Mouse (Mus musculus) neural tube, embryonic 15.5 days (tissue): ENCODE measurements at regions not wholly inside any gene's neighbourhood (a gene's known extent, or its start where the extent isn't known, plus 50 kb on each side); places are given as distances from the start of the nearest gene placed in this dataset.

Experiments used
- ATAC-seq: fragments of 200-750 bp; cut with Nextera tagmentation; 2 replicates; pipeline ENCODE4 v1.8.0; 2017; ENCODE audit warnings: mild to moderate bottlenecking, moderate TSS enrichment, moderate library complexity; ENCODE audit not compliant: low FRiP score
- H3K27ac ChIP-seq: fragments of 300-500 bp; sonication (generic); replicated peaks from 2 replicates; pipeline ENCODE4 v1.5.1; 2015; ENCODE audit warnings: mild to moderate bottlenecking, inconsistent platforms
- H3K27me3 ChIP-seq: fragments of 300-500 bp; sonication (generic); replicated peaks from 2 replicates; pipeline ENCODE4 v1.6.1; 2015; ENCODE audit warnings: inconsistent platforms
- H3K36me3 ChIP-seq: fragments of 300-500 bp; sonication (generic); 2 replicates; pipeline ENCODE4 v1.6.1; 2015; ENCODE audit warnings: inconsistent platforms
- H3K4me1 ChIP-seq: fragments of 300-500 bp; sonication (generic); 2 replicates; pipeline ENCODE4 v1.6.1; 2015; ENCODE audit warnings: inconsistent platforms
- H3K4me2 ChIP-seq: fragments of 300-500 bp; sonication (generic); 2 replicates; pipeline ENCODE4 v1.6.1; 2015; ENCODE audit warnings: inconsistent platforms, mild to moderate bottlenecking, moderate library complexity
- H3K4me3 ChIP-seq: fragments of 300-500 bp; sonication (generic); replicated peaks from 2 replicates; pipeline ENCODE4 v1.5.1; 2015; ENCODE audit warnings: mild to moderate bottlenecking, inconsistent platforms
- H3K9ac ChIP-seq: fragments of 300-500 bp; sonication (generic); replicated peaks from 2 replicates; pipeline ENCODE4 v1.6.1; 2015; ENCODE audit warnings: mild to moderate bottlenecking, inconsistent platforms
- H3K9me3 ChIP-seq: fragments of 300-500 bp; sonication (generic); replicated peaks from 2 replicates; pipeline ENCODE4 v1.6.1; 2016; ENCODE audit warnings: inconsistent platforms
- WGBS: fragments of 180-500 bp; shearing (Covaris S2); methylation state at CpG from one replicate; pipeline ENCODE4 v1.1.7; 2015; ENCODE audit warnings: mixed read lengths; 5-methylcytosine and 5-hydroxymethylcytosine counted together

GRCm38 (mm10) chr1:16007809-16008208 lies 85.3 kb downstream of the 4930444P10Rik start:
- Histone ChIP-seq H3K36me3 (no peaks in the 10 kb centered on the region), H3K9me3 (no peaks in the 10 kb centered on the region), H3K4me2 (no peak overlapping the region), H3K4me1 (no peaks in the 10 kb centered on the region), H3K9ac (no peak overlapping the region), H3K27me3 (no peaks in the 10 kb centered on the region), H3K4me3 (no peak overlapping the region), H3K27ac (no peak overlapping the region)
- WGBS = 90% methylated on average over 3 of the region's 3 CpGs
- no peak for ATAC-seq

- Histone ChIP-seq H3K36me3 (no peaks in the 10 kb centered on the region), H3K9ac (no peak overlapping the region), H3K27ac (no peak overlapping the region), H3K9me3 (no peaks in the 10 kb centered on the region), H3K4me2 (no peak overlapping the region), H3K27me3 (no peaks in the 10 kb centered on the region), H3K4me1 (no peaks in the 10 kb centered on the region), H3K4me3 (no peak overlapping the region)
- no peak for ATAC-seq
- 79% methylated on average over 2 of the region's 2 CpGs for WGBS
Measured at GRCm38 (mm10) chr1:16006888-16007287, 86.2 kb downstream of the 4930444P10Rik start.

GRCm38 (mm10) chr1:15997135-15997534 lies 96.0 kb downstream of the 4930444P10Rik start:
- no peaks in the 10 kb centered on the region for H3K4me1 ChIP-seq
- no peak overlapping the region for H3K27ac ChIP-seq
- no peaks in the 10 kb centered on the region for H3K27me3 ChIP-seq
- WGBS = 85% methylated on average over 5 of the region's 5 CpGs
- no peak overlapping the region for H3K4me2 ChIP-seq
- no peak for ATAC-seq
- no peaks in the 10 kb centered on the region for H3K36me3 ChIP-seq
- H3K9me3 ChIP-seq = no peaks in the 10 kb centered on the region
- H3K9ac ChIP-seq = no peak overlapping the region
- no peak overlapping the region for H3K4me3 ChIP-seq

GRCm38 (mm10) chr1:15996341-15996740 lies 96.8 kb downstream of the 4930444P10Rik start:
- Histone ChIP-seq H3K9ac (no peak overlapping the region), H3K27ac (no peak overlapping the region), H3K4me3 (no peak overlapping the region), H3K4me2 (no peak overlapping the region), H3K4me1 (no peaks in the 10 kb centered on the region), H3K27me3 (no peaks in the 10 kb centered on the region), H3K36me3 (no peaks in the 10 kb centered on the region), H3K9me3 (no peaks in the 10 kb centered on the region)
- ATAC-seq = no peak
- WGBS = 77% methylated on average over 2 of the region's 2 CpGs

GRCm38 (mm10) chr1:15993561-15994410 lies 99.3 kb downstream of the 4930444P10Rik start:
- Histone ChIP-seq H3K4me1 (no peaks in the 10 kb centered on the region), H3K27ac (no peak overlapping the region), H3K9me3 (no peaks in the 10 kb centered on the region), H3K9ac (no peak overlapping the region), H3K36me3 (no peaks in the 10 kb centered on the region), H3K27me3 (no peaks in the 10 kb centered on the region), H3K4me3 (no peak overlapping the region), H3K4me2 (no peak overlapping the region)
- WGBS = 45% methylated on average over 4 of the region's 4 CpGs
- ATAC-seq = peak; percentile 77

- Histone ChIP-seq H3K4me2 (no peak overlapping the region), H3K27ac (no peak overlapping the region), H3K4me3 (no peak overlapping the region), H3K4me1 (no peaks in the 10 kb centered on the region), H3K27me3 (no peaks in the 10 kb centered on the region), H3K36me3 (no peaks in the 10 kb centered on the region), H3K9me3 (no peaks in the 10 kb centered on the region), H3K9ac (no peak overlapping the region)
- no peak for ATAC-seq
- 60% methylated on average over 2 of the region's 2 CpGs for WGBS
Measured at GRCm38 (mm10) chr1:15990982-15991381, 102.1 kb downstream of the 4930444P10Rik start.

GRCm38 (mm10) chr1:15985579-15985978 lies 107.5 kb downstream of the 4930444P10Rik start:
- Histone ChIP-seq H3K27me3 (no peaks in the 10 kb centered on the region), H3K36me3 (no peaks in the 10 kb centered on the region), H3K4me3 (no peak overlapping the region), H3K9me3 (no peaks in the 10 kb centered on the region), H3K4me1 (no peaks in the 10 kb centered on the region), H3K4me2 (no peak overlapping the region), H3K27ac (no peak overlapping the region), H3K9ac (no peak overlapping the region)
- WGBS = 76% methylated on average over 3 of the region's 3 CpGs
- no peak for ATAC-seq

- no peaks in the 10 kb centered on the region for H3K27me3 ChIP-seq
- no peak overlapping the region for H3K4me3 ChIP-seq
- H3K9ac ChIP-seq = no peak overlapping the region
- peak; percentile 38; the same call in 1 of the 2 replicates for ATAC-seq
- H3K4me2 ChIP-seq = no peak overlapping the region
- H3K4me1 ChIP-seq = no peaks in the 10 kb centered on the region
- no peaks in the 10 kb centered on the region for H3K9me3 ChIP-seq
- no peaks in the 10 kb centered on the region for H3K36me3 ChIP-seq
- H3K27ac ChIP-seq = no peak overlapping the region
Measured at GRCm38 (mm10) chr1:15979333-15979732, 113.8 kb downstream of the 4930444P10Rik start.

- ATAC-seq = no peak
- 88% methylated on average over 2 of the region's 2 CpGs for WGBS
- no peaks in the 10 kb centered on the region for H3K36me3 ChIP-seq
- H3K4me1 ChIP-seq = no peaks in the 10 kb centered on the region
- H3K27me3 ChIP-seq = no peaks in the 10 kb centered on the region
- no peak overlapping the region for H3K4me2 ChIP-seq
- H3K27ac ChIP-seq = no peak overlapping the region
- no peak overlapping the region for H3K4me3 ChIP-seq
- no peak overlapping the region for H3K9ac ChIP-seq
- no peaks in the 10 kb centered on the region for H3K9me3 ChIP-seq
Measured at GRCm38 (mm10) chr1:15959578-15959977, 133.5 kb downstream of the 4930444P10Rik start.

- Histone ChIP-seq H3K4me3 (no peak overlapping the region), H3K36me3 (no peaks in the 10 kb centered on the region)
- ATAC-seq = no peak
Measured at GRCm38 (mm10) chr1:15958661-15959060, 134.5 kb downstream of the 4930444P10Rik start.

GRCm38 (mm10) chr1:15943662-15944061 lies 149.5 kb downstream of the 4930444P10Rik start:
- no peak overlapping the region for H3K27ac ChIP-seq
- no peaks in the 10 kb centered on the region for H3K27me3 ChIP-seq
- ATAC-seq = no peak
- no peaks in the 10 kb centered on the region for H3K36me3 ChIP-seq
- no peaks in the 10 kb centered on the region for H3K9me3 ChIP-seq
- no peak overlapping the region for H3K4me3 ChIP-seq
- H3K4me2 ChIP-seq = no peak overlapping the region
- H3K9ac ChIP-seq = no peak overlapping the region
- H3K4me1 ChIP-seq = no peaks in the 10 kb centered on the region
- WGBS = 71% methylated on average over 4 of the region's 4 CpGs

More at GRCm38 (mm10) chr1:15958661-15959060, 134.5 kb downstream of the 4930444P10Rik start:
- Histone ChIP-seq H3K27ac (no peak overlapping the region), H3K9ac (no peak overlapping the region), H3K27me3 (no peaks in the 10 kb centered on the region), H3K4me1 (no peaks in the 10 kb centered on the region), H3K4me2 (no peak overlapping the region), H3K9me3 (no peaks in the 10 kb centered on the region)
- 83% methylated on average over 1 of the region's 1 CpGs for WGBS

GRCm38 (mm10) chr1:15943041-15943440 lies 150.1 kb downstream of the 4930444P10Rik start:
- no peak overlapping the region for H3K4me3 ChIP-seq
- no peaks in the 10 kb centered on the region for H3K36me3 ChIP-seq
- no peak overlapping the region for H3K27ac ChIP-seq
- H3K4me2 ChIP-seq = no peak overlapping the region
- ATAC-seq = no peak
- H3K9ac ChIP-seq = no peak overlapping the region
- no peaks in the 10 kb centered on the region for H3K9me3 ChIP-seq
- no peaks in the 10 kb centered on the region for H3K27me3 ChIP-seq
- no peaks in the 10 kb centered on the region for H3K4me1 ChIP-seq
- 32% methylated on average over 1 of the region's 1 CpGs for WGBS
